Mouse (Mus musculus) forebrain, postnatal 0 days (tissue): ENCODE measurements around the gene Nrtn. TPM values are rescaled to one million over a fixed set of nuclear protein-coding genes. Genes with fewer than 3 reads are reported as not detected.

Source experiments
- ATAC-seq: fragments of 200-750 bp; cut with Nextera tagmentation; 2 replicates; pipeline ENCODE4 v1.8.0; 2017; ENCODE audit warnings: mild to moderate bottlenecking, moderate library complexity
- DNase-seq: peaks from one replicate; pipeline ENCODE4 v3.0.0-alpha.2; 2015
- H3K27ac ChIP-seq: fragments of 300-500 bp; sonication (generic); 2 replicates; pipeline ENCODE4 v1.5.1; 2014; ENCODE audit warnings: low read depth, mild to moderate bottlenecking, antibody characterized with exemption, low read length, moderate library complexity, mixed read lengths
- H3K27me3 ChIP-seq: fragments of 300-500 bp; sonication (generic); 2 replicates; pipeline ENCODE4 v1.6.1; 2014; ENCODE audit warnings: mild to moderate bottlenecking, low read length, mixed read lengths; ENCODE audit not compliant: insufficient read depth
- H3K36me3 ChIP-seq: fragments of 300-500 bp; sonication (generic); 2 replicates; pipeline ENCODE4 v1.6.1; 2014; ENCODE audit warnings: mild to moderate bottlenecking, moderate library complexity; ENCODE audit not compliant: insufficient read depth
- H3K4me1 ChIP-seq: fragments of 300-500 bp; sonication (generic); 2 replicates; pipeline ENCODE4 v1.6.1; 2014; ENCODE audit warnings: antibody characterized with exemption; ENCODE audit not compliant: insufficient read depth
- H3K4me2 ChIP-seq: fragments of 300-500 bp; sonication (generic); 2 replicates; pipeline ENCODE4 v1.6.1; 2014; ENCODE audit warnings: low read depth, mild to moderate bottlenecking, moderate library complexity
- H3K4me3 ChIP-seq: fragments of 300-500 bp; sonication (generic); 2 replicates; pipeline ENCODE4 v1.5.1; 2014; ENCODE audit warnings: low read depth, low read length, mixed read lengths
- H3K9ac ChIP-seq: fragments of 300-500 bp; sonication (generic); 2 replicates; pipeline ENCODE4 v1.6.1; 2014; ENCODE audit warnings: mild to moderate bottlenecking
- H3K9me3 ChIP-seq: fragments of 300-500 bp; sonication (generic); 2 replicates; pipeline ENCODE4 v1.6.1; 2016; ENCODE audit warnings: low read length
- CTCF ChIP-seq: sonication (generic); IDR thresholded peaks from 2 replicates; pipeline ENCODE4 v1.5.1; 2016; ENCODE audit warnings: antibody characterized with exemption, control low read depth, low read depth
- WGBS: fragments of 180-500 bp; shearing (Covaris S2); extraction: QIAGEN DNeasy Blood & Tissue Kit; methylation state at CpG from one replicate; pipeline ENCODE4 v1.1.7; 2014; 5-methylcytosine and 5-hydroxymethylcytosine counted together
- polyA plus RNA-seq: library from polyadenylated mRNA; unstranded; fragments of >200 nt; fragmentation: Nextera tagmentation; extraction: Ambion mirVana; gene quantifications from 2 replicates; pipeline ENCODE4 v1.2.1, GENCODE M21; 2015
- total RNA-seq: library from RNA; depleted of rRNA; stranded (reverse); fragments of >200 nt; gene quantifications from 2 replicates; pipeline ENCODE4 v1.2.3, GENCODE M21; 2014; rRNA removed

Nrtn gene
- total RNA-seq (1.9 and 5.4 TPM in 2 replicates), polyA plus RNA-seq (2.7 and 2.8 TPM in 2 replicates)

- H3K9me3 ChIP-seq: no peaks in the 10 kb centered on the region
- H3K4me2 ChIP-seq: peak within 1 kb of the TSS; percentile 80
- WGBS: under 1% methylated on average over 37 of the region's 48 CpGs
- peaks cover 7% of the 10 kb centered on the region; the same call in 1 of the 2 replicates for H3K4me1 ChIP-seq
- ATAC-seq: no peak
- peak within 1 kb of the TSS; percentile 40 for H3K4me3 ChIP-seq
- H3K27me3 ChIP-seq: peaks cover 45% of the 10 kb centered on the region
- no peak within 1 kb of the TSS for H3K27ac ChIP-seq
- peak within 1 kb of the TSS; percentile 35; the same call in 1 of the 2 replicates for H3K9ac ChIP-seq
- TF ChIP-seq CTCF: no peak
- DNase-seq: peak; percentile 57
- no peaks in the 10 kb centered on the region for H3K36me3 ChIP-seq
These were observed at the start of gene Nrtn for GRCm38 (mm10) chr17:56757416-56758123. Gene Nrtn (minus strand): TSS chr17:56757530.

GRCm38 (mm10) chr17:56805784-56806183, 48.5 kb upstream of the Nrtn start:
- Histone ChIP-seq H3K4me2 (no peak overlapping the region), H3K4me1 (peaks cover 9% of the 10 kb centered on the region; the same call in 1 of the 2 replicates), H3K27me3 (no peaks in the 10 kb centered on the region), H3K4me3 (no peak overlapping the region), H3K36me3 (no peaks in the 10 kb centered on the region), H3K9ac (no peak overlapping the region), H3K9me3 (no peaks in the 10 kb centered on the region), H3K27ac (no peak overlapping the region)
- DNase-seq (no peak), ATAC-seq (no peak)
- WGBS: 93% methylated on average over 1 of the region's 1 CpGs
- peak; percentile 44 for TF ChIP-seq CTCF

GRCm38 (mm10) chr17:56804952-56805351, 47.6 kb upstream of the Nrtn start:
- WGBS: 52% methylated on average over 5 of the region's 5 CpGs
- no peaks in the 10 kb centered on the region for H3K9me3 ChIP-seq
- H3K4me3 ChIP-seq: no peak overlapping the region
- TF ChIP-seq CTCF: no peak
- no peaks in the 10 kb centered on the region for H3K27me3 ChIP-seq
- no peak overlapping the region for H3K9ac ChIP-seq
- H3K36me3 ChIP-seq: no peaks in the 10 kb centered on the region
- no peak overlapping the region for H3K27ac ChIP-seq
- H3K4me1 ChIP-seq: 0 out of 2 replicates have a peak, but pooled peaks cover under 1% of the 10 kb centered on the region
- no peak overlapping the region for H3K4me2 ChIP-seq
- ATAC-seq (no peak), DNase-seq (no peak)

GRCm38 (mm10) chr17:56802065-56802464, 44.7 kb upstream of the Nrtn start:
- H3K4me2 ChIP-seq: no peak overlapping the region
- no peaks in the 10 kb centered on the region for H3K27me3 ChIP-seq
- TF ChIP-seq CTCF: no peak
- WGBS: 65% methylated on average over 8 of the region's 8 CpGs
- H3K9ac ChIP-seq: no peak overlapping the region
- ATAC-seq: peak; percentile 68; the same call in 1 of the 2 replicates
- H3K36me3 ChIP-seq: no peaks in the 10 kb centered on the region
- H3K9me3 ChIP-seq: no peaks in the 10 kb centered on the region
- H3K4me1 ChIP-seq: no peaks in the 10 kb centered on the region
- no peak for DNase-seq
- H3K27ac ChIP-seq: no peak overlapping the region
- H3K4me3 ChIP-seq: no peak overlapping the region

GRCm38 (mm10) chr17:56799276-56799675, 41.9 kb upstream of the Nrtn start:
- Histone ChIP-seq H3K9me3 (no peaks in the 10 kb centered on the region), H3K27me3 (no peaks in the 10 kb centered on the region), H3K27ac (no peak overlapping the region), H3K4me1 (no peaks in the 10 kb centered on the region), H3K4me3 (no peak overlapping the region), H3K36me3 (no peaks in the 10 kb centered on the region), H3K9ac (no peak overlapping the region), H3K4me2 (no peak overlapping the region)
- TF ChIP-seq CTCF: no peak
- 70% methylated on average over 3 of the region's 3 CpGs for WGBS
- no peak for DNase-seq
- ATAC-seq: no peak

GRCm38 (mm10) chr17:56793614-56794319, 36.4 kb upstream of the Nrtn start:
- no peak for ATAC-seq

GRCm38 (mm10) chr17:56792588-56792987, 35.3 kb upstream of the Nrtn start:
- ATAC-seq (no peak), DNase-seq (no peak)
- no peak for TF ChIP-seq CTCF
- Histone ChIP-seq H3K9me3 (no peaks in the 10 kb centered on the region), H3K4me3 (no peak overlapping the region), H3K36me3 (no peaks in the 10 kb centered on the region), H3K27me3 (no peaks in the 10 kb centered on the region), H3K4me1 (no peaks in the 10 kb centered on the region), H3K9ac (no peak overlapping the region), H3K4me2 (no peak overlapping the region), H3K27ac (no peak overlapping the region)
- 88% methylated on average over 3 of the region's 3 CpGs for WGBS

More at GRCm38 (mm10) chr17:56793614-56794319, 36.4 kb upstream of the Nrtn start:
- Histone ChIP-seq H3K36me3 (no peaks in the 10 kb centered on the region), H3K27me3 (no peaks in the 10 kb centered on the region), H3K9me3 (no peaks in the 10 kb centered on the region), H3K9ac (no peak overlapping the region), H3K4me3 (no peak overlapping the region), H3K27ac (no peak overlapping the region), H3K4me2 (no peak overlapping the region), H3K4me1 (no peaks in the 10 kb centered on the region)
- 67% methylated on average over 6 of the region's 6 CpGs for WGBS
- no peak for DNase-seq
- no peak for TF ChIP-seq CTCF
